In genomic region chr9:97114271-97114670, GRCm38 (mm10) we compare ENCODE assay signal across 18 mouse cellular contexts.
"Had no signal": no experiment of that assay in that cellular context is flagged by ENCODE, and none has a peak within 500 bp of the region (broad histone marks: within the 10 kb centered on the region; RNA-seq: fewer than 3 reads in every experiment).

No protein-coding gene starts in this region.

- H3K36me3 ChIP-seq: kidney, embryonic 15.5 days; liver, embryonic 13.5 days; midbrain, embryonic 12.5 days; midbrain, embryonic 15.5 days; neural tube, embryonic 12.5 days; neural tube, embryonic 15.5 days; stomach, embryonic 15.5 days had no signal

- DNase-seq: kidney, postnatal 10 days; kidney, postnatal 36 days; layer of hippocampus, postnatal 36 days; liver, embryonic 13.5 days; lung, embryonic 14.5 days; right cerebral cortex, adult 18-20 months; right cerebral cortex, postnatal 14 days; right cerebral cortex, postnatal 4 days; thymus, postnatal 25 days had no signal

- H3K27ac ChIP-seq: kidney, embryonic 15.5 days; left cerebral cortex, adult 2 months; liver, embryonic 13.5 days; midbrain, embryonic 12.5 days; midbrain, embryonic 15.5 days; neural tube, embryonic 12.5 days; neural tube, embryonic 15.5 days; stomach, embryonic 15.5 days had no signal

- ATAC-seq: lung, postnatal 0 days; midbrain, embryonic 15.5 days had no signal

- H3K9me3 ChIP-seq: kidney, embryonic 15.5 days; liver, embryonic 13.5 days; midbrain, embryonic 12.5 days; midbrain, embryonic 15.5 days; neural tube, embryonic 12.5 days; neural tube, embryonic 15.5 days; stomach, embryonic 15.5 days had no signal

- H3K4me3 ChIP-seq: kidney, embryonic 15.5 days; left cerebral cortex, adult 2 months; liver, embryonic 13.5 days; megakaryocyte, embryonic 14.5 days; midbrain, embryonic 12.5 days; midbrain, embryonic 15.5 days; neural tube, embryonic 12.5 days; neural tube, embryonic 15.5 days; stomach, embryonic 15.5 days had no signal

- H3K4me2 ChIP-seq: kidney, embryonic 15.5 days; liver, embryonic 13.5 days; lung, embryonic 14.5 days; midbrain, embryonic 12.5 days; midbrain, embryonic 15.5 days; neural tube, embryonic 12.5 days; neural tube, embryonic 15.5 days; stomach, embryonic 15.5 days had no signal

- H3K9ac ChIP-seq: kidney, embryonic 15.5 days; liver, embryonic 13.5 days; lung, embryonic 14.5 days; midbrain, embryonic 12.5 days; midbrain, embryonic 15.5 days; neural tube, embryonic 12.5 days; neural tube, embryonic 15.5 days; stomach, embryonic 15.5 days had no signal

- H3K27me3 ChIP-seq: kidney, embryonic 15.5 days; neural tube, embryonic 12.5 days; neural tube, embryonic 15.5 days; stomach, embryonic 15.5 days had no signal
